Mouse (Mus musculus) liver, embryonic 11.5 days (tissue): ENCODE measurements at regions not wholly inside any gene's neighbourhood (a gene's known extent, or its start where the extent isn't known, plus 50 kb on each side); places are given as distances from the start of the nearest gene placed in this dataset.
A peak's percentile ranks its signal among the peaks of the same experiment; 100 is the strongest.

Experiments used
- ATAC-seq: fragments of 200-750 bp; cut with Nextera tagmentation; replicated peaks from 2 replicates; pipeline ENCODE4 v1.8.0; 2017; ENCODE audit warnings: moderate number of reproducible peaks, mild to moderate bottlenecking, moderate TSS enrichment, moderate library complexity; ENCODE audit not compliant: low FRiP score
- DNase-seq: peaks from one replicate; pipeline ENCODE4 v3.0.0-alpha.2; 2017; ENCODE audit warnings: low spot score
- H3K27ac ChIP-seq: fragments of 300-500 bp; sonication (generic); 2 replicates; pipeline ENCODE4 v1.5.1; 2014; ENCODE audit warnings: mild to moderate bottlenecking, low read depth, low read length, control low read depth
- H3K27me3 ChIP-seq: fragments of 300-500 bp; sonication (generic); replicated peaks from 2 replicates; pipeline ENCODE4 v1.6.1; 2014; ENCODE audit warnings: low read length, mixed read lengths; ENCODE audit not compliant: control insufficient read depth, insufficient read depth
- H3K36me3 ChIP-seq: fragments of 300-500 bp; sonication (generic); 2 replicates; pipeline ENCODE4 v1.6.1; 2014; ENCODE audit warnings: mild to moderate bottlenecking, low read length, moderate library complexity, mixed read lengths; ENCODE audit not compliant: control insufficient read depth, insufficient read depth
- H3K4me1 ChIP-seq: fragments of 300-500 bp; sonication (generic); replicated peaks from 2 replicates; pipeline ENCODE4 v1.6.1; 2014; ENCODE audit warnings: low read length, mixed read lengths; ENCODE audit not compliant: control insufficient read depth, insufficient read depth
- H3K4me2 ChIP-seq: fragments of 300-500 bp; sonication (generic); 2 replicates; pipeline ENCODE4 v1.6.1; 2014; ENCODE audit warnings: mild to moderate bottlenecking, control low read depth, moderate library complexity
- H3K4me3 ChIP-seq: fragments of 300-500 bp; sonication (generic); 2 replicates; pipeline ENCODE4 v1.5.1; 2014; ENCODE audit warnings: low read depth, low read length, control low read depth
- H3K9ac ChIP-seq: fragments of 300-500 bp; sonication (generic); 2 replicates; pipeline ENCODE4 v1.6.1; 2014; ENCODE audit warnings: low read depth, low read length, control low read depth
- H3K9me3 ChIP-seq: fragments of 300-500 bp; sonication (generic); 2 replicates; pipeline ENCODE4 v1.6.1; 2016; ENCODE audit warnings: low read length, inconsistent platforms, mixed read lengths; ENCODE audit not compliant: control insufficient read depth
- WGBS: fragments of 180-500 bp; shearing (Covaris S2); extraction: QIAGEN DNeasy Blood & Tissue Kit; methylation state at CpG from one replicate; pipeline ENCODE4 v1.1.7; 2014; 5-methylcytosine and 5-hydroxymethylcytosine counted together

GRCm38 (mm10) chr10:100152821-100153220, 137.4 kb downstream of the Kitl start:
- ATAC-seq (peak; percentile 60; the same call in 1 of the 2 replicates), DNase-seq (no peak)

GRCm38 (mm10) chr10:100153311-100153710, 137.9 kb downstream of the Kitl start:
- DNase-seq (no peak), ATAC-seq (no peak)
- Histone ChIP-seq H3K9me3 (no peaks in the 10 kb centered on the region), H3K27ac (no peak overlapping the region), H3K4me2 (no peak overlapping the region), H3K4me3 (no peak overlapping the region), H3K36me3 (no peaks in the 10 kb centered on the region), H3K9ac (no peak overlapping the region), H3K27me3 (no peaks in the 10 kb centered on the region), H3K4me1 (no peaks in the 10 kb centered on the region)
- WGBS: 85% methylated on average over 3 of the region's 3 CpGs

More at GRCm38 (mm10) chr10:100152821-100153220, 137.4 kb downstream of the Kitl start:
- H3K36me3 ChIP-seq: no peaks in the 10 kb centered on the region
- no peaks in the 10 kb centered on the region for H3K9me3 ChIP-seq
- H3K4me1 ChIP-seq: no peaks in the 10 kb centered on the region
- no peak overlapping the region for H3K9ac ChIP-seq
- WGBS: 61% methylated on average over 5 of the region's 5 CpGs
- no peak overlapping the region for H3K4me2 ChIP-seq
- H3K27me3 ChIP-seq: no peaks in the 10 kb centered on the region
- no peak overlapping the region for H3K4me3 ChIP-seq
- no peak overlapping the region for H3K27ac ChIP-seq

GRCm38 (mm10) chr10:100155566-100155965, 140.1 kb downstream of the Kitl start:
- Histone ChIP-seq H3K9ac (no peak overlapping the region), H3K36me3 (no peaks in the 10 kb centered on the region), H3K4me2 (no peak overlapping the region), H3K27ac (no peak overlapping the region), H3K4me3 (no peak overlapping the region), H3K4me1 (no peaks in the 10 kb centered on the region), H3K9me3 (no peaks in the 10 kb centered on the region), H3K27me3 (no peaks in the 10 kb centered on the region)
- ATAC-seq (no peak), DNase-seq (no peak)
- 79% methylated on average over 2 of the region's 2 CpGs for WGBS

GRCm38 (mm10) chr10:100159843-100160531, 144.6 kb downstream of the Kitl start:
- ATAC-seq (peak; percentile 29; the same call in 1 of the 2 replicates), DNase-seq (no peak)
- Histone ChIP-seq H3K27me3 (no peaks in the 10 kb centered on the region), H3K4me1 (no peaks in the 10 kb centered on the region), H3K36me3 (no peaks in the 10 kb centered on the region), H3K4me2 (peak overlapping the region; percentile 17; the same call in 1 of the 2 replicates), H3K4me3 (no peak overlapping the region), H3K27ac (no peak overlapping the region), H3K9ac (no peak overlapping the region), H3K9me3 (no peaks in the 10 kb centered on the region)
- 44% methylated on average over 14 of the region's 14 CpGs for WGBS

- DNase-seq (no peak), ATAC-seq (no peak)
- Histone ChIP-seq H3K4me2 (peak overlapping the region; percentile 17; the same call in 1 of the 2 replicates), H3K4me1 (no peaks in the 10 kb centered on the region), H3K4me3 (no peak overlapping the region), H3K27me3 (no peaks in the 10 kb centered on the region), H3K27ac (no peak overlapping the region), H3K9ac (no peak overlapping the region), H3K9me3 (no peaks in the 10 kb centered on the region), H3K36me3 (no peaks in the 10 kb centered on the region)
- WGBS: 60% methylated on average over 4 of the region's 4 CpGs
Measured at GRCm38 (mm10) chr10:100160532-100160852, 145.1 kb downstream of the Kitl start.

GRCm38 (mm10) chr10:100161117-100161516, 145.7 kb downstream of the Kitl start:
- H3K27me3 ChIP-seq: no peaks in the 10 kb centered on the region
- no peak overlapping the region for H3K4me2 ChIP-seq
- no peaks in the 10 kb centered on the region for H3K36me3 ChIP-seq
- H3K9ac ChIP-seq: no peak overlapping the region
- no peak for ATAC-seq
- WGBS: 58% methylated on average over 3 of the region's 3 CpGs
- no peaks in the 10 kb centered on the region for H3K4me1 ChIP-seq
- no peak for DNase-seq
- no peaks in the 10 kb centered on the region for H3K9me3 ChIP-seq
- H3K27ac ChIP-seq: no peak overlapping the region
- H3K4me3 ChIP-seq: no peak overlapping the region

GRCm38 (mm10) chr10:100164526-100164925, 149.1 kb downstream of the Kitl start:
- H3K36me3 ChIP-seq: no peaks in the 10 kb centered on the region
- WGBS: 53% methylated on average over 1 of the region's 1 CpGs
- ATAC-seq: no peak

GRCm38 (mm10) chr10:100170836-100171235, 155.4 kb downstream of the Kitl start:
- no peak overlapping the region for H3K27ac ChIP-seq
- no peaks in the 10 kb centered on the region for H3K9me3 ChIP-seq
- H3K9ac ChIP-seq: no peak overlapping the region
- ATAC-seq (no peak), DNase-seq (no peak)
- no peak overlapping the region for H3K4me3 ChIP-seq
- no peaks in the 10 kb centered on the region for H3K36me3 ChIP-seq
- no peak overlapping the region for H3K4me2 ChIP-seq
- H3K4me1 ChIP-seq: no peaks in the 10 kb centered on the region
- no peaks in the 10 kb centered on the region for H3K27me3 ChIP-seq

More at GRCm38 (mm10) chr10:100164526-100164925, 149.1 kb downstream of the Kitl start:
- DNase-seq: no peak
- Histone ChIP-seq H3K9ac (no peak overlapping the region), H3K9me3 (no peaks in the 10 kb centered on the region), H3K27me3 (no peaks in the 10 kb centered on the region), H3K4me3 (no peak overlapping the region), H3K27ac (no peak overlapping the region), H3K4me1 (no peaks in the 10 kb centered on the region), H3K4me2 (no peak overlapping the region)

GRCm38 (mm10) chr10:100197673-100198072, 137.8 kb upstream of the Gm4301 start:
- DNase-seq (no peak), ATAC-seq (no peak)
- no peak overlapping the region for H3K4me2 ChIP-seq
- no peak overlapping the region for H3K9ac ChIP-seq
- H3K4me1 ChIP-seq: no peaks in the 10 kb centered on the region
- H3K27ac ChIP-seq: no peak overlapping the region
- no peak overlapping the region for H3K4me3 ChIP-seq
- H3K36me3 ChIP-seq: no peaks in the 10 kb centered on the region
- no peaks in the 10 kb centered on the region for H3K27me3 ChIP-seq
- no peaks in the 10 kb centered on the region for H3K9me3 ChIP-seq
